Mouse (Mus musculus) neutrophil, adult 5-6 weeks (primary cell): ENCODE measurements around the gene Slc39a1. TPM values are rescaled to one million over a fixed set of nuclear protein-coding genes. Genes with fewer than 3 reads are reported as not detected.
A peak's percentile ranks its signal among the peaks of the same experiment; 100 is the strongest.
"Not testable (repeated sequence)": the region's sequence is repeated elsewhere in the genome, so short reads cannot be mapped to it uniquely, and the experiment has no call there.

Experiments used
- ATAC-seq: fragments of 151-379, 151-347 bp; 2 replicates; pipeline ENCODE4 v1.8.0; 2017; ENCODE audit warnings: mild to moderate bottlenecking, moderate TSS enrichment; ENCODE audit not compliant: insufficient number of reproducible peaks, poor library complexity, low FRiP score, severe bottlenecking; ENCODE audit errors: extremely low read depth
- total RNA-seq: library from RNA; stranded (forward); fragments of 200-1000 nt; gene quantifications from 2 replicates; pipeline ENCODE4 v1.2.3, GENCODE M21; 2017

The Slc39a1 gene
- total RNA-seq, 1 experiment from 2014 or later = 32.4 TPM

DNA sequence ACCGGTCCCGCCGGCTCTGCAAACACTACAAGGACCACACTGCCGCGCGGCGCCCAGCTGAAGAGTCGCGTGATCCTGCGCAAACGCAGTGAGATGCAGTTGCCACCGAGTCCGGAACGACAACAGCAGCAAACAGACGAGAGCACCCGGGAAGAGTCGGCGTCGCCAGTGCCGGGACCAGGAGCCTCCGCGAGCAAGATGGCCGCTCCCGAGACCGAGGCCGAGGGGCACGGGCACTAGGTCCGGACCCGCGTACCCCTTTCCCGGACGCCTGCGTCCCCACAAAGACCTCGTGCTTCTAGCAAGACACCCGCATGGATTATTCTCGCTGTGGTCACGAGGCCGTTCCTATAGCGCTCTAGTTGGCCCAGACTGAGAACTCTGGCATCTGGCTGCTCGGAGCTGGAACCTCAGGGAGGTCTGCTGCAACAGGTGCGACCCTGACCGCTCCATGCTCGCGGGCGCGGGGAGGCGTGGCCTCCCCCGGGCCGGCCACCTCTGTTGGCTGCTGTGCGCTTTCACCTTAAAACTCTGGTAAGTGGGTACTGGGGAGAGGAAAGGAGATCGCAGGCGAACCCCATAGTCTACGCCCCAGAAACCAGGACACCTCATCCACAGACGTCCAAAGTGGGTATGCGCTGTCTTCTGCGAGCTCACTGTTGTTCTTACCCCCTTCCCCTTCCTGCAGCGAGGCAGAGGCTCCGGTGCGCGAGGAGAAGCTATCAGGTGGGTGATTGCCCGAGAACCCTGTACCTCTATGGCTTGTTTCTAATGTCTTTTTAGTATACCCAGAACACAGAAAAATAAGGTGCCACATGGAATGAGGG, 16.3 kb upstream of the Slc39a1 start, which contains the start of gene Jtb:
Jtb (plus strand) TSS at position 91 of the 827 bp plus-strand sequence.
- ATAC-seq = peak; percentile 94

DNA sequence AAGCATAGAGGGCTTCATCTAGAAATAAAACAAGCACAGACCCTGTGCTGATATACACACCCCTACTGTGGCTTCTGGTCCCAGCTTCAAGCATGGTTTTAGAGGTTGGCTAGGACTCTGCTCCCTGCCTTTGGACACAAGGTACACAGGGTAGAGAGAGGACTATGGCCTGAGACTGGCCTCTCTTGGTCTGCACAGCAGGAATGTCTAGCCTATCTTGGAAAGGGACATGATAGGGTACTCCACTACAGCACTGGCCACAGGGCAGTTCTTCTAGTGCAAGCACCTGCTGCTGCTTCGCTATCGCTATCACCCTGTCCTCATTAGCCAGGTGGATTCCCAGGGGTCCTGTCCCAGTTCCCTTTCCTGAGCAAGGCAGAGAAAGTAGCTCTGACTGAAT, 6.7 kb upstream of the Slc39a1 start:
- 0 out of 2 replicates have a peak, but pooled peaks have one; percentile 9 for ATAC-seq

DNA sequence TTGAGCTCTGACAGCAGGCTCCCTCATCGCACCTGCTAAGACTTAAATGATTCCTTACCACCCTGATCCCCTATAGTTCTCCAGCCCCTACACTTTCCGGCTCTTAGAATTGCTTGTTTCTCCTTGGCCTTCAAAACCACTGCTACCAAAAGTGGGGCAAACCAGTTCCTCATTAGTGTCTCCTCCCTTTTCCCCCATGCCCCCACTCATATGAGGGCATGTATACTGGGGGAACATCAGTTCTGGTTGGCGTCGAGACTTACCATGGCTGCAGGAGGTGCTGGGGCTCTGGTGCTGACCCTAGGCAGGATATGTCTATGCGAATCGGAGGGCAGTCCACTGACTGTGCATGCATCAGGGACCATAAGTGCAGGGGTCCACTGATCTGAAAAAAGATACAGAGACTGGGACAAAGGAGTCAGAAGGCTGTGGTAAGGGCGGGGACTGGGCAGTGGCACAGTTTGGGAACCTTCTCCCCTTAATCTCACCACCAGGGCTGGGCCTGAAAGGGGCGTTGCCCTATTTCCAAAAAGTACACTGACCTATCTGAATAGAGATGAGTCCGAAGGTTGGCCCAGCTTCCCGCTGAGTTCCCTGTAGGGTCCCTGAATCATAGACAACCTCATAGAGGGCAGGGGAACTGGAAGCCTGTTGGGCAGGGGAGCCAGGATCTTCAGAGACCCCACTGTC, 6.2 kb upstream of the Slc39a1 start:
- ATAC-seq = no peak

DNA sequence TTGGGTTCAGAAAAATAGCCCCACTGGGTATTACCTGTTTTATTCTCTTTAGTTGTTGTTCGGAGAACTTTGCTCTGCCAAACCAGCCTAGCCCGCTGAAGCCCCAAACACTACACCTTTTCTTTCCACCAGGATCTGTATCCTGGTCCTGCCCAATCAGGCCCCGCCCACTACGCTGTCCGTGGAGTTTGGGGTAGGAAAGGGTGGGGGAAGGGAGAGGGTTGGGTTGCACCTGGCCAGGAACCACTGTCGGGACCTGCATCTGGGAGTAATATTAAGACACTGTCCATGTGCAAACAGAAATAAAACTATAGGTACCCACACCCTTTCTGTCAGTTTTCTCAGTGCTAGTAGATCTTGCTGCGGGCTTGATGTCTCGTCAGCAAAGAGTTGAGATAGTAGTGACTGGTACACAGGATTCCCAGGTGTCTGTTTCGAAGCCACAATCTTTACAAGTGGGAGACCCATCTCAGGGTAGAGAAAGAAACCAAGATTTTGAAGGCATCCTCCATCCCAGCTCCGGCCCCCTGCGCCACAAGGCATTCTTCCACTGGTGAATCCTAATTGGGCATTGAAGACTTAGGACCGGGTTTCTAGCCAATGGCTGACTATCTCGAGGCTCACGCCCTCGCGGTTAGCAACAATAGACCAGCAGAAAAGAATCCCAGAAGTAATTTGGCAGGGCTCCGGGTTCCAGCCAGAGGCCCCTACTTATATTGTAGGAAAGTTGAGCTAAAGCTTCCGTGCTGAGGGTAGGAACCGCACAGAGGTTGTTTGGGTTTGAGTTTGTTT, 4.8 kb upstream of the Slc39a1 start, which contains the start of gene Creb3l4:
Creb3l4 (minus strand) TSS at position 529 of the 792 bp plus-strand sequence.
- no peak for ATAC-seq

DNA sequence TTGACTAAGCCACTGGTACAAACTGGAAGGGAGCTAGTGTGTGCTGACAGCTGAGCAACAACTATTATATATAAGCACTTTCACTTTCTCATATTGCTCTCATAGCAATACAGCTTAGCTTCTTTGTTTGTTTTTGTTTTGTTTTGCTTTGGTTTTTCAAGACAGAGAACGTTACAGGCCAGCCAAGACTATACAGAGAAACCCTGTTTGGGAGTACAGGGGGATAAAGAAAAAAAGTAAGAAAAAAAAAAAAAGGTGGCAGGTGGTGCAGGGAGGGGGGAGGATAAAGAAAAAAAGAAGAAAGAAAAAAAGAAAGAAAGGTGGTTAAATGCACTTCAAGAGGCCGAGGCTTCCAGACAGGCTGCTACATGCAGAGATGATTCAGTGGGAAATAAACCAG, 2.6 kb upstream of the Slc39a1 start:
- ATAC-seq = no peak

DNA sequence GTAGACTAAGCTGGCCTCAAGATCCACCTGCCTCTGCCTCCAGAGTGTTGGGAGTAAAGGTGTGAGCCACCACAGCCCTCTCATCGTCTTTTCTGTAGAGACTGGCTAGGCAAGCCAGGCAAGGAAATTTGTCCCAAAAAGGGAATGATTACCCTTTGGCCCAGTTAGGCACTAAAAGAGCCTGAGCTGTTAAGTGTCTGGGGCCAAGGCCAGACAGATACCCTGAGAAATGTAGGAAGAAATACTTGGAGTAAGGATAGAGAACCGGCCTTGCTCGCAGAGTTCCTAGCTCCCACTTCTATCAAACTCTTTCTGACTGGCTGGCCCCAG, 377 bp upstream of the Slc39a1 start:
- ATAC-seq = no peak

DNA sequence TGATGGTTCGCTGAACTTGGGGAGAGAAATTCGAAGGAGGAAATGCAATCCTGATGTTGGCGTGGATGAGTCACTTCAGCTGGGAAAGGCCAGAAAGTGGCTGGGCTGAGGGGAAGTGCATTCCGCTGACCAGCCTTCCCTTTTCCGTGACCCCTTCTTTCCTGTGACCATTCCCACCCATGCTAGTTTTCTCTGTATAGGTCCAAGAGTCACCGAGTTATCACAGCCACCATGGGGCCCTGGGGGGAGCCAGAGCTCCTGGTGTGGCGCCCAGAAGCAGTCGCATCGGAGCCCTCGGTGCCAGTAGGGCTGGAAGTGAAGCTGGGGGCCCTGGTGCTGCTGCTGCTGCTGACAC, 751 bp downstream of the Slc39a1 start:
- no peak for ATAC-seq

DNA sequence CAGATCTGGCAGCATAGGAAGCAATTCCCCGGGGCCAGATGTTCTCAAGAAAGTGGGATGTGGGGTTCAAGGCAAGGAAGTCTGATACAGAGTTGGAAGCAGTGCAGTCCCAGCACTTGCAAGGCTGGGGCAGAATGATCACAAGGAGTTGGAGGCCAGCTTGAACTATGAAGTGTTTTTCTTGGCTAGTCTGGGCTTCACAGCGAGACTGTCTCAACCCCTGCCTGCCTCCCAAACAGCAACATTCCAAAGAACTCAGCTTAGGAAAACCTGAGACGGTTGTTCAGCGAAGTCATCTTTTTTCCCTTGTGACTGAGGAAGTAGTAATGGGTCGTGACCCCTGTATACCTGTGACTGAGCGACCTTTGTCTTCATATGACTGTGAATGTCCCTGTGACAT, 2.8 kb downstream of the Slc39a1 start:
- no peak for ATAC-seq

DNA sequence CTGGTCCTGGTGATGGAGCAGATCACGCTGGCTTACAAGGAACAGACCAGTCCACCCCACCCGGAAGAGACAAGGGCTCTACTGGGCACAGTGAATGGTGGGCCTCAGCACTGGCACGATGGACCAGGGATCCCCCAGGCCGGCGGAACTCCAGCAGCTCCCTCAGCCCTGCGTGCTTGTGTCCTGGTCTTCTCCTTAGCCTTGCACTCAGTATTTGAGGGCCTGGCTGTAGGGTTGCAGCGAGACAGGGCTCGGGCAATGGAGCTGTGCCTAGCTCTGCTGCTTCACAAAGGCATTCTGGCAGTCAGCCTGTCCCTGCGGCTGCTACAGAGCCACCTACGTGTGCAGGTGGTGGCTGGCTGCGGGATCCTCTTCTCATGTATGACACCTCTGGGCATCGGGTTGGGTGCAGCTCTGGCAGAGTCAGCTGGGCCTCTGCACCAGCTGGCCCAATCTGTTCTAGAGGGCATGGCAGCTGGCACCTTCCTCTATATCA, 3.8 kb downstream of the Slc39a1 start:
- not testable (repeated sequence) for ATAC-seq

DNA sequence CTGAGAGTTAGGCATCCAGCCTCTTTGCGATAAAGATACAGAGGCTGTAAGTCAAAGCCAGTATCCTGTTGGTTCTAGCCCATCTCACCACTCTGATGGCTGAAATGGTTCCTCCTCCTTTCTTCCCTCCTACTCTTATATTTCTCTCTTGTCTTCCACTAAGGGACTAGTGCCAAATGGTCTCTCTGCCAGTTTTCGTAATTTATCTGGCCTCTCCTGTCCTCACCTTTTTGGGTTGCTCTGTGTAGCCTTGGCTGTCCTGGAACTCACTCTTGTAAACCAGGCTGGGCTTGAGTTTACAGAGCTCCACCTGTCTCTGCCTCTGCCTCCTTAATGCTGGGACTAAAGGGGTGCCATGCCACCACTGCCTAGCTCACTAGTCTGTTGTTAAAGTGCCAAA, 4.7 kb downstream of the Slc39a1 start:
- ATAC-seq = not testable (repeated sequence)

DNA sequence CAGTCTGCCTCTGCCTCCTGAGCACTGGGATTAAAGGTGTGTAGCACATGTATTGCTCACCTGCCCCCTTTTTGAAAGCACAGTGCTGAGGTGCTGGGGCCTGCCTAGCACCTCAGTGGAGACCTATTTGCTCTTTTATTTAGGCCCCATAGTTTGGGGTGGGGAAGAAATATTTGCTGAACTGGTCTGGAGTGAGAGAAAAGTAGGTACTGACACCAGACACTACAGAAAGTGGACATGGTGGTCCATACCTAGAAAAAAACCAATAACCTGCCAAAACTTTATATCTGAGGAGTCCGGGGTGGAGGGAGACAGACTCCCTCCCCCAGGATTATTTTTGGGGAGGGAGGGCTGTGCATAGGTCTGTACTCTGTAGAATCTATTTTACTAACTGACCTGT, 5.2 kb downstream of the Slc39a1 start:
- not testable (repeated sequence) for ATAC-seq

DNA sequence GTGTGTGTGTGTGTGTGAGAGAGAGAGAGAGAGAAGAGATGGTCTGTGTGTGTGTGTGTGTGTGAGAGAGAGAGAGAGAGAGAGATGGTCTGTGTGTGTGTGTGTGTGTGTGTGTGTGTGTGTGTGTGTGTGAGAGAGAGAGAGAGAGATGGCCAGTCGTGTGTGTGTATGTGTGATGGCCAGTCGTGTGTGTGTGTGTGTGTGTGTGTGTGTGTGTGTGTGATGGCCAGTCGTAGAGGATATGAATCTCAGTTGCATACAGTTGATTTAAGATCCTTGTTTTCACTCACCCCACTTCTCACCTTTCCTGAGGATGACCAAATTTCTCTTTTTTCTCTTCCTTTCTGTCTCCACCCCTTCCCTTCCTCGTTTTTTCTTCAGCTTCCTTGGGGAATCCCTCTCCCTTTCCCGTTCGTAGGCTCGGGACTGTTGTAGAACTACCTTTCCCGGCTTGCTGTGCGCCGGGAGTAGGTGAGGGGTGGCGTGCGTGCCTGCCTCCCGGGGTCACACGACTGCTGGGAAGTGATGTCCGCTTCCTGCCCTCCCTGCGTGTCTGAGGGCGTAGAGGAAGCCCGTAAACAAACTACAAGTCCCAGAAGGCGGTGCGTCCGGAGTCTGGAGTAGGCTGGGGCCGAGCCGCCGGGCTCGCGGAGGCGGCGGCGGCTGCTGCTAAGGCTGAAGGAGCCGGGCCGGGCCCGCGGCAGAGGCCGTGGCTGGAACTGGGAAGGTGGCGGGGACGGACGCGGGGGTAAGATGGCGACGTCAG, 5.9 kb downstream of the Slc39a1 start, which contains the start of gene Crtc2:
Crtc2 (plus strand) TSS at position 511 of the 766 bp plus-strand sequence.
- peak; percentile 95 for ATAC-seq

DNA sequence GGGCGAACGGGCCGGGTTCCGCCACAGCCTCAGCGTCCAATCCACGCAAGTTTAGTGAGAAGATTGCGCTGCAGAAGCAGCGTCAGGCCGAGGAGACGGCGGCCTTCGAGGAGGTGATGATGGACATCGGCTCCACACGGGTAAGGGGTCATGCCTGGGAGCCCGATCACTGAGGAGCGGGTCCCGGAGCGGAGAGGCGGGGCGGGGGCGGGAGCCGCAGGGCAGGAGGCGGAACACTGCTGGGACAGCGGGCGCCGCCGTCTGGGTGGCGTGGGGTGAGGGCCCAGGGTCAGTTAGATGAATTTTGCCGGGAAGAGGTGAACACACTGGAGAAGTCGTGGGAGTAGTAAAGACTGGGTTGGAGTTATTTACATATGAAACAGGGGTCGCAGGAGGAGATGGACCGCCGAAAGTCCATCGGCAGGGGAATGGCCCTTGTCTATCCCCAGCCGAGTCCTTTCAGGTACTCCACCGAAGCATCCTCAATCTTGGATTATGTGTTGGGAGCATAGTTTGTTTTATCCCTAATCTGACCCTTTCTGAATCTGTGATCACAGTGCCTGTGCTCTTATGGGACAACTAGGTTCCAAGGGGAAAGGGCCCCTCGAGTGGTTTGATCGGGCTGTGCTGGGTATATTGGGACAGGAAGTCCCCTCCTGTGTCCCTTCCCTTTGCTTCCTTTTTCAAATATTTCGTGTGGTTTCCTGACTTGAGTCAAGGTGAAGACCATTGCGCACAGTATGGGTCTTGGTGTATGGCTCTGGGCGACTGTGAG, 6.6 kb downstream of the Slc39a1 start:
- ATAC-seq = peak; percentile 4; the same call in 1 of the 2 replicates

DNA sequence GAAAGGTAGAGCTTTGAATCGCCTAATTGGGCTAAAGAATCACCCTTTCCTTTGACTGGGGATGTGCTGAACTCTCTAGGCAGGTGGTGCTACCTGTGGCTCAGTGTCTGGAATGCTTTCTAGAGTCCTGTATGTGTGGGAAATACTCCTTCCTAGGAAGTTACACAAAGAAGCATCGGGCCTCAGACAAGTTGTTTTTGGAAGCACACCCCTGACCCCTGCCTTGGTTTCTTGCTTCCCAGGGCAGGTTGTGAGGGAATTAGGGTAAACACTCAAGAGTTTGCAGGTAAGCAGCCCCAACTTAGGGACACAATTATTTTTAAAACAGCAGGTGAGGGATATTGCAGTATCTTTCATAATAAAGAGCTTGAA, 7.2 kb downstream of the Slc39a1 start:
- no peak for ATAC-seq

DNA sequence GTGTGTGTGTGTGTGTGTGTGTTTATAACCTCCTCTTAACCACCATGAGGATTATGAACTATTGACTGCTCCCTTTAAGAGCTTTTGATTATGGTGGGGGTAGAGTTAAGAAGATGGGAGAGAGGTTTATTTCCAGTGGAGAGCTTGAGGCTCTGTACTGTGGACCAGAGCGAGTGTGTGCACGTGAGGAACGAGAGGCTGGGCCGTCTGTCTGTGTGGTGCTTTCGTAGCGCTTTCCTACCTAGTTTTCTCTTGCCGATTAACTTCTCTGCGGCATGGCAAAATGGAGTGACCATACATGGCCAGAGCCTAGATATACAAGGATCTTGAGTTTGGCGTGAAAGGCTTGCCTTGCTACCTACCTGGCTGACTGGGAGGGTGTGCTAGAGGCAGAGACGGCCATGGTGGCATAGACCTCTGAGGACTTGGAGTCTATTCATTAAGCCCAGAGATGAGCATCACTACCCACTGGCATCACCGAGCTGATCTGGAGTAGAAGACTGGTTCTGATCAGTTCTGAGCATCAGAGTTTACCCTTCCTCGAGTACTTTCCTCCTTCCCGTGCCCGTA, 7.9 kb downstream of the Slc39a1 start:
- no peak for ATAC-seq

DNA sequence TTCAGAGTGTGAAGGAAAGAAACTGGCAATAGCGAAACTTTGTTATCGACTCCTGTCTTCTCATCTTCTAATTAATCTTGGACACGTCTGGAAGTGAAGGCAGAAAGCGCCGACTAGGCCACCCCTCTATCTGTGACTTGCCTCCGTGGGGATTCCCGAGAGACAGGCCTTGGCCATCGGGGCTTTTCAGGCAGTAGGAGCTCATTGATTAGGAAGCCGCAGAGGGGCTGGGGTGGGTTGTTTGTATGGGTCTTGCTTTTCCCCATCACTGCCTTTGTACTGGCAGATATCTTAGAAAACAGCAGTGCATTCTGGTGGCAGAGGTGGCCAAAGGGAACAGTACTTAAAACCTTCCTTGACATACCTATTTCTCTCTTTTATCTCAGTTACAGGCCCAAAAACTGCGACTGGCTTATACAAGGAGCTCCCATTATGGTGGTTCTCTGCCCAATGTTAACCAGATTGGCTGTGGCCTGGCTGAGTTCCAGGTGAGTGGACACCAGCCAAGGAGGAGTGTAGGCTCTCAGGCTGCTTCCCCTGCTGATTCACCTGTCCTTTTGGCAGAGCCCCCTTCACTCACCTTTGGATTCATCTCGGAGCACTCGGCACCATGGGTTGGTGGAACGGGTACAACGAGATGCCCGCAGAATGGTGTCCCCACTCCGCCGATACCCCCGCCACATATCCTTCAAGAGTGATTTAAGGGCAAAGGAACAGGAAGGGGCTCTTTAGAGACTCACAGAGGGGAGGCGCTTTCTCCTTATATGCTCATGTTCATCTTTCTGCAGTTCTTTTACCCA, 9.0 kb downstream of the Slc39a1 start:
- ATAC-seq = no peak

DNA sequence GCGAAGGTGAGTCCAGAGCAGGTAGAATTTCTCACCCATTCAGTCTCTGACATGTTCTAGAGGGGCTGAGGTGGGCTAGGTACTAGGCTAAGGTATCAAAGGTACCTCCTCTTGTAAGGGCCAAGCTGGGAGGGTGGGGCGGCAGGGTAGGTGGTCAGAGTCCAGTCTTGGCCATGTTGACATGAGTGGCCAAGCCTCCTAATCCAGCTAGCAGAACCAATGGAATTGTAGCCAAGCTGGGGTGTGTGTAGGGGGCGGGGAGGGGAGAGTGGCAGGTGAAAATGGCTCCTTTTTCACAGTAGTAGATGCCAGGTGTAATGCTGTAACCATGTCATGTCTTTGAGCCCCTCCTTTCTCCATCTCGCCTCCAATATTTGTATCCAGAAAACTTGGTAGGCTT, 10.5 kb downstream of the Slc39a1 start:
- no peak for ATAC-seq
